Mouse (Mus musculus) cerebellum, adult 2 months (tissue): Measurements from ENCODE around the gene Slc5a10.

ENCODE experiments used
- CTCF ChIP-seq: fragments of 200-500 bp; IDR thresholded peaks from 2 replicates; pipeline ENCODE4 v1.5.1; 2011; ENCODE audit warnings: low read depth, mild to moderate bottlenecking, control low read depth, low read length, moderate library complexity, borderline replicate concordance; ENCODE audit not compliant: insufficient read depth
- POLR2A ChIP-seq: fragments of 200-500 bp; IDR thresholded peaks from 2 replicates; pipeline ENCODE4 v1.6.1; 2011; ENCODE audit warnings: low read length, control low read depth, borderline replicate concordance; ENCODE audit not compliant: insufficient read depth

- no peak for TF ChIP-seq CTCF
- TF ChIP-seq POLR2A = no peak
These were observed 800 bp downstream of the Slc5a10 start for GRCm38 (mm10) chr11:61719826-61720225.
